Mouse (Mus musculus): ENCODE measurements around the gene Cfap57. TPM values are rescaled to one million over a fixed set of nuclear protein-coding genes. Genes with fewer than 3 reads are reported as not detected.

Cfap57 gene
- polyA plus RNA-seq, 1 experiment from 2014 or later = 2.3 TPM

- H3K4me1 ChIP-seq (replicated peaks) = peaks cover 19% of the 10 kb centered on the region
- peak overlapping the region; percentile 32 for H3K4me2 ChIP-seq
- no peaks in the 10 kb centered on the region for H3K9me3 ChIP-seq
- WGBS = 62% methylated on average over 12 of the region's 12 CpGs
- no peaks in the 10 kb centered on the region for H3K27me3 ChIP-seq
- H3K4me3 ChIP-seq = peak overlapping the region; percentile 5; the same call in 1 of the 2 replicates
- H3K9ac ChIP-seq = 0 out of 2 replicates have a peak overlapping the region, but pooled peaks have one; percentile 35
- H3K27ac ChIP-seq = peak overlapping the region; percentile 73
- peak; percentile 44; the same call in 1 of the 2 replicates for ATAC-seq (ENCODE audit: low FRiP score)
- no peaks in the 10 kb centered on the region for H3K36me3 ChIP-seq
Observed at GRCm38 (mm10) chr4:118589053-118589732, 31.4 kb downstream of the Cfap57 start.

GRCm38 (mm10) chr4:118582629-118583028 is 37.9 kb downstream of the Cfap57 start:
- no peak for ATAC-seq (ENCODE audit: low FRiP score)
- no peaks in the 10 kb centered on the region for H3K36me3 ChIP-seq
- no peak overlapping the region for H3K9ac ChIP-seq
- no peak overlapping the region for H3K4me2 ChIP-seq
- H3K4me3 ChIP-seq = no peak overlapping the region
- H3K27ac ChIP-seq = no peak overlapping the region
- WGBS = 92% methylated on average over 8 of the region's 8 CpGs
- no peaks in the 10 kb centered on the region for H3K27me3 ChIP-seq
- no peaks in the 10 kb centered on the region for H3K9me3 ChIP-seq
- peaks cover 12% of the 10 kb centered on the region; the same call in 1 of the 2 replicates for H3K4me1 ChIP-seq (replicated peaks)

DNA sequence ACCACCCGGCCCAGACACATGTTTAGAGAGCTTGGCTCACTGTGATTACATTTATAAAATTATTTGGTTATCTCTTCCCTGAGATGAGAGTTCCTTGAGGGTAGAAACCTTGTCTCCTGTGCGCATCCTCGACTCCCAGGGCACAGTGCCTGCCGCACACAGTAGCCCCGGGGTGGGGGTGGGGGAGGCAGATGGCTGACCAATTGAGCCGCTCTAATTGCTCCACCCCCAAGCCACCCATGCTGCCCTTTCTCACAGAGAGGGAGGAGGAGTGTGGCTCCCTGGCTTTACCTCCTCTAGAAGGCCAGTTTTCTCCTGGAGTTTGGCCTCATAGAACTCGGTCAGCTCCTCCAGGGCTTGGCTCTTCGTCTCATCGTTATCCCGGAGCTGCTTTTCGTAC is 39.1 kb downstream of the Cfap57 start:
- H3K9ac ChIP-seq = no peak overlapping the region
- 0 out of 2 replicates have a peak, but pooled peaks cover 7% of the 10 kb centered on the region for H3K4me1 ChIP-seq (replicated peaks)
- H3K9me3 ChIP-seq = no peaks in the 10 kb centered on the region
- no peak overlapping the region for H3K4me3 ChIP-seq
- 41% methylated on average over 11 of the region's 11 CpGs for whole genome bisulfite sequencing
- H3K36me3 ChIP-seq = no peaks in the 10 kb centered on the region
- no peak overlapping the region for H3K4me2 ChIP-seq
- no peak overlapping the region for H3K27ac ChIP-seq
- 0 out of 2 replicates have a peak, but pooled peaks cover 4% of the 10 kb centered on the region for H3K27me3 ChIP-seq
- no peak for ATAC-seq (ENCODE audit: low FRiP score)

DNA sequence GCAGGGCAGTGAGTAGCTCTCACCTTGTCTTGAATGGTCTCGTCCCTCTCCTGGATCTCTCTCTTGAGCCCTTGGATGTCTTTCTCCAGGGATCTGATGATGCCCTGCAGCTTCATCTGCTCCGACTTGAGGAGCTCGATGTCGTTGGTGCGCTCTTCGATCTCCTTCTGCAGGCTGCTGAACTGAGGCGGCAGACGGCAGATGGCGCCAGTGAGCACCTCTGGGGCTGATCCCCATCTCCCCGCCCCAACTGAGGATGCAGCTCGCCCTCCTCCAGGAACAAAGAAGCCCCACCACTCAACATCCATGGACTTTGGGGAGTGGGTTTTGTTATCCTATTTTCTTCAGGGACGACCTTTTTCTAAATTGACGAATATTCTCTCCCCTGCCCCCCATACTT is 41.3 kb downstream of the Cfap57 start:
- Histone ChIP-seq H3K27ac (no peak overlapping the region), H3K9me3 (no peaks in the 10 kb centered on the region), H3K27me3 (0 out of 2 replicates have a peak, but pooled peaks cover 4% of the 10 kb centered on the region), H3K36me3 (no peaks in the 10 kb centered on the region), H3K4me1 (replicated peaks) (0 out of 2 replicates have a peak, but pooled peaks cover 7% of the 10 kb centered on the region), H3K4me3 (no peak overlapping the region), H3K4me2 (no peak overlapping the region), H3K9ac (no peak overlapping the region)
- no peak for ATAC-seq (ENCODE audit: low FRiP score)
- WGBS = 51% methylated on average over 13 of the region's 13 CpGs

GRCm38 (mm10) chr4:118576097-118576496 is 44.5 kb downstream of the Cfap57 start:
- no peak overlapping the region for H3K4me3 ChIP-seq
- ATAC-seq (ENCODE audit: low FRiP score) = peak; percentile 72; the same call in 1 of the 2 replicates
- H3K4me1 ChIP-seq (replicated peaks) = no peaks in the 10 kb centered on the region
- no peak overlapping the region for H3K27ac ChIP-seq
- H3K9me3 ChIP-seq = no peaks in the 10 kb centered on the region
- no peaks in the 10 kb centered on the region for H3K36me3 ChIP-seq
- 6% methylated on average over 6 of the region's 6 CpGs for WGBS
- H3K9ac ChIP-seq = no peak overlapping the region; the same call in 1 of the 2 replicates
- 0 out of 2 replicates have a peak, but pooled peaks cover 6% of the 10 kb centered on the region for H3K27me3 ChIP-seq
- no peak overlapping the region for H3K4me2 ChIP-seq

- no peak overlapping the region for H3K4me3 ChIP-seq
- no peaks in the 10 kb centered on the region for H3K9me3 ChIP-seq
- H3K4me1 ChIP-seq (replicated peaks) = no peaks in the 10 kb centered on the region
- WGBS = 81% methylated on average over 15 of the region's 15 CpGs
- no peak overlapping the region for H3K9ac ChIP-seq
- no peak overlapping the region for H3K4me2 ChIP-seq
- H3K36me3 ChIP-seq = no peaks in the 10 kb centered on the region
- ATAC-seq (ENCODE audit: low FRiP score) = no peak
- 0 out of 2 replicates have a peak, but pooled peaks cover 3% of the 10 kb centered on the region for H3K27me3 ChIP-seq
- no peak overlapping the region for H3K27ac ChIP-seq
Observed at GRCm38 (mm10) chr4:118571441-118571840, 49.1 kb downstream of the Cfap57 start.

DNA sequence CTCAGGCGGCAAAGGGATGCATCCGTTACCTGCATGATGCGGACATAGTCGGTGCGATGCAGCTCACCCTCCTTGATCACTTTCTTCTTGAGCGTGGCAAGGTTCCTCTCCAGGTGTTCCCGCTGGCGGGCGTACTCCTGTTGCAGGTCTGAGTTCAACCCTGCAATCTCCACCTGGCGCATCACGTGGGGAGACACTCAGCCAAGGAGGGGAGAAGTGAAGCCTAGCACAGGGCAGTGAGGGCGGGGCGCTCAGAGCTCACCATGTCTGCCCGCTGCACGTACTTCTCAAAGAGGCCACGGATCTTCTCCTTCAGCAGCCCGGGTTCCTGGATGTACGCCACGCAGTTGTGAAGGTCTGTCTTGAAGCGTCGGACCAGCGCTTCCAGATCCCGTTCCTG is 51.3 kb downstream of the Cfap57 start:
- Histone ChIP-seq H3K27ac (no peak overlapping the region), H3K9ac (no peak overlapping the region), H3K4me2 (no peak overlapping the region), H3K4me3 (no peak overlapping the region), H3K9me3 (no peaks in the 10 kb centered on the region), H3K27me3 (0 out of 2 replicates have a peak, but pooled peaks cover 3% of the 10 kb centered on the region), H3K36me3 (no peaks in the 10 kb centered on the region), H3K4me1 (replicated peaks) (no peaks in the 10 kb centered on the region)
- WGBS = 78% methylated on average over 23 of the region's 23 CpGs
- no peak for ATAC-seq (ENCODE audit: low FRiP score)

GRCm38 (mm10) chr4:118568709-118569108 is 51.9 kb downstream of the Cfap57 start:
- Histone ChIP-seq H3K4me3 (no peak overlapping the region), H3K27me3 (0 out of 2 replicates have a peak, but pooled peaks cover 3% of the 10 kb centered on the region), H3K4me1 (replicated peaks) (no peaks in the 10 kb centered on the region), H3K9ac (no peak overlapping the region), H3K4me2 (no peak overlapping the region), H3K36me3 (no peaks in the 10 kb centered on the region), H3K27ac (no peak overlapping the region), H3K9me3 (no peaks in the 10 kb centered on the region)
- WGBS = 82% methylated on average over 10 of the region's 10 CpGs
- ATAC-seq (ENCODE audit: low FRiP score) = no peak

DNA sequence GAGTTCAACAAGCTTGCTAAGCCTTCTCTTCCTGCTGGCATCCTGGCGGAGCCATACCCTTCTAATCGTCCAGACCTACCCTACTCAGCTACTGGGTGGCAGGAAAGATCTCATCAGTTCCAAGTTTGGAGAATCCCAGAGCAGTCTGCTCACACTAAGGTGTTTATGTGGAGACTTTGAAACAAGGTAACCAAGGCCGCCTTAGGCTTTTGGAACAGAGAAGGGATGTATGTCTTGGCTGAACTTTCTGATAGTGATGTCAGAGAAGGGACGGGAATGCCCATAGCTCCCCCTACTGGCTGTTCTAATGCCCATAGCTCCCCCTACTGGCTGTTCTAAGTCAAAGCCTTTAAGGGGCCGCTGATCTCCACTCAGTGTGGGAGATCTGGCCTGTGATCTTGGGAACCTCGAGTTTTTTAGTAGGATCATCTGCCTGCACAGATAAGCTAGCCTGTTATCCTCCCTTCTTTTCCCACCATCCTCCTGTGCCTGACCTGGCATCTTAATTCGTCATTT is 54.4 kb downstream of the Cfap57 start:
- Histone ChIP-seq H3K4me3 (no peak overlapping the region), H3K36me3 (no peaks in the 10 kb centered on the region), H3K4me1 (replicated peaks) (no peaks in the 10 kb centered on the region), H3K9me3 (0 out of 2 replicates have a peak, but pooled peaks cover 4% of the 10 kb centered on the region), H3K27ac (no peak overlapping the region), H3K4me2 (no peak overlapping the region), H3K9ac (no peak overlapping the region), H3K27me3 (no peaks in the 10 kb centered on the region)
- 37% methylated on average over 7 of the region's 7 CpGs for WGBS
- no peak for ATAC-seq (ENCODE audit: low FRiP score)

DNA sequence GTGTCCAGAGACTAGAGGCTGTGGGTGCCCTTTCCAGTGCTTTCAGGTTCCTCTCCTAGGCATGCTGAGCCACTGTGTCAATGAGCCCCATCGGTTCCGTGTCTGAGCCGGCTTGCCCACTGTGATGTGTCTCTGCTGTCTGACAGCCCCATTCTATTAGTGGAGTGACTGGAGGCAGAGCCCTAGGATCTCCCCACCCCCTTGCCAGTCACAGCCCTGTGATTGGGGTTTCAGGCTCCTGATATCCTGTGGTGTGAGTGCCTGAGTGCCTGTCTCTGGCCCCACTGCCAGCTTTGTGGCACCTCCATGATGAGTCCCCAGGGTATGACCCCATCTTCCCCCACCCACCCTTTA is 55.7 kb downstream of the Cfap57 start:
- Histone ChIP-seq H3K4me1 (replicated peaks) (no peaks in the 10 kb centered on the region), H3K9ac (no peak overlapping the region), H3K27me3 (no peaks in the 10 kb centered on the region), H3K4me2 (no peak overlapping the region), H3K27ac (no peak overlapping the region), H3K36me3 (no peaks in the 10 kb centered on the region), H3K4me3 (no peak overlapping the region), H3K9me3 (0 out of 2 replicates have a peak, but pooled peaks cover 4% of the 10 kb centered on the region)
- WGBS = 56% methylated on average over 3 of the region's 3 CpGs
- no peak for ATAC-seq (ENCODE audit: low FRiP score)

- Histone ChIP-seq H3K9ac (no peak overlapping the region), H3K4me2 (no peak overlapping the region), H3K4me3 (no peak overlapping the region), H3K4me1 (replicated peaks) (no peaks in the 10 kb centered on the region), H3K27me3 (no peaks in the 10 kb centered on the region), H3K36me3 (no peaks in the 10 kb centered on the region), H3K9me3 (0 out of 2 replicates have a peak, but pooled peaks cover 4% of the 10 kb centered on the region), H3K27ac (no peak overlapping the region)
- no peak for ATAC-seq (ENCODE audit: low FRiP score)
- 79% methylated on average over 13 of the region's 13 CpGs for WGBS
Observed at GRCm38 (mm10) chr4:118564062-118564925, 56.3 kb downstream of the Cfap57 start.

GRCm38 (mm10) chr4:118553039-118553649 is 67.4 kb downstream of the Cfap57 start:
- Histone ChIP-seq H3K9ac (no peak overlapping the region), H3K4me2 (no peak overlapping the region), H3K9me3 (no peaks in the 10 kb centered on the region; the same call in 1 of the 2 replicates), H3K36me3 (no peaks in the 10 kb centered on the region), H3K27me3 (no peaks in the 10 kb centered on the region), H3K27ac (no peak overlapping the region), H3K4me1 (replicated peaks) (no peaks in the 10 kb centered on the region), H3K4me3 (no peak overlapping the region)
- WGBS = 81% methylated on average over 3 of the region's 3 CpGs
- ATAC-seq (ENCODE audit: low FRiP score) = no peak
